Mouse (Mus musculus) lung, postnatal 14 days (tissue): ENCODE data around the gene Prkar1b.

ENCODE experiments used
- DNase-seq: peaks from one replicate; pipeline ENCODE4 v3.0.0; 2021

The Prkar1b gene

DNA sequence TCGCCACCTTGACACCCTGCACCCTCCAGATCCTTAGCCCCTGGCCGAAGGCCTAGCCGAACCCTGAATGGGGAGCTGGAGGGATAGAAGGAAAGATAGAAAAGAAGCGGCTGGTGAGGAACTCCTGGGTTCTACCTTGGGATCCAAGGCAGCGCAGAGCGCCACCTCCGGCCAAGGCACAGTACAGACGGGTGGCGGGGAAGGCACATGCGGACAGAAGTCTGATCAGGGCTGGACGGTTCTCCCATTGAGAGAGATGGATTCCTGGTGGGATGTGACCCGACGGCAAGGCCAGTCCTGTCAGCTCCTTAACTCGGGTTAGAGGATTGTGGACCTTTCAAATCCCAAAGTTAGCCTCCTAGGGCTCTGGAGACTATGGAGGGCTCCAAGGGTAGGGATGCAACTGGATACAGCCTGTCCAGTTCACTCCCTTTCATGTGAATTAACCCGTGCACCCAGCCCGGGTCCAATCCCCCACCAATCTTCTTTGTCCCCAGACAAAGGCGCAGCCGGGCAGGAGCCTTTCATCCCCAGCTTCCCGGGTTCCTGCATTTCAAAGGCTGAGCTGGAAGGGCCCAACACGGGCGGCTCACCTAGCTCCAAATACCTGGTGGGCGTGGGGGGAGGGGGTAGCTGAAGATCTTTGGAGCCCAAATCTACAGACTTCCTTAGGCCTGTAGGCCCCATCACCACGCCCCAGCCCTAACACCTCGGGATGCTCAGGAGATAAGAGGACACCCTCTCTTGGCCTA, 153.3 kb downstream of the Prkar1b start:
- no peak for DNase-seq

DNA sequence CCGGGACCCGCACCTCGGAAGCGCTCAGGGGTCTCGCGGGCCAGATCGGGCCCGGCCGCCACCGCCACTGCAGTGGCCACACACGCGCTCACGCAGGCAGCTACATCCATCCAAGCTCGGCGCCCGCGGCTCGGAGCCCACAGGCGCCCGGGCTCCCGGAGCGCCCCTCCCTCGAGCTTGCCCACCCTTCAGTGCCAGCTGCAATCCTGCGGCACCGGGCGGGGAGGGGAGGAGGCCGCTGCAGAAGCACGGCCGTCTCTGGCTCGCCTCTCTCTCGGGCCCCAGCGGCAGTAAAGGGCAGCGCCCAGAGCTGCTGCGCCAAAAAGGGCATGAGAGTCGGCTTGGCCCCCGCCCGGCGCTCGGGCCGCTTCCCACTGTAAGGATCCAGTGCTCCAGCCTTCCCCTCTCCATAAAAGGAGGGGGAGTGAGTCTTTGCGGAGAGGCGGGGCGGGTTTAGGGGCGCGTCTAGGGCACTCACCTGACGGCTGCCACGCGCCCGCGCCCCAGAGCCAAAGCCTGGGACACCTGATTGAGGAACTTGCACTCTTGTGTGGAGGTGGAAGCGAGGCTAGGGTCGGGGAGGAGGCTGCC, 154.0 kb downstream of the Prkar1b start:
- DNase-seq = peak; percentile 79

DNA sequence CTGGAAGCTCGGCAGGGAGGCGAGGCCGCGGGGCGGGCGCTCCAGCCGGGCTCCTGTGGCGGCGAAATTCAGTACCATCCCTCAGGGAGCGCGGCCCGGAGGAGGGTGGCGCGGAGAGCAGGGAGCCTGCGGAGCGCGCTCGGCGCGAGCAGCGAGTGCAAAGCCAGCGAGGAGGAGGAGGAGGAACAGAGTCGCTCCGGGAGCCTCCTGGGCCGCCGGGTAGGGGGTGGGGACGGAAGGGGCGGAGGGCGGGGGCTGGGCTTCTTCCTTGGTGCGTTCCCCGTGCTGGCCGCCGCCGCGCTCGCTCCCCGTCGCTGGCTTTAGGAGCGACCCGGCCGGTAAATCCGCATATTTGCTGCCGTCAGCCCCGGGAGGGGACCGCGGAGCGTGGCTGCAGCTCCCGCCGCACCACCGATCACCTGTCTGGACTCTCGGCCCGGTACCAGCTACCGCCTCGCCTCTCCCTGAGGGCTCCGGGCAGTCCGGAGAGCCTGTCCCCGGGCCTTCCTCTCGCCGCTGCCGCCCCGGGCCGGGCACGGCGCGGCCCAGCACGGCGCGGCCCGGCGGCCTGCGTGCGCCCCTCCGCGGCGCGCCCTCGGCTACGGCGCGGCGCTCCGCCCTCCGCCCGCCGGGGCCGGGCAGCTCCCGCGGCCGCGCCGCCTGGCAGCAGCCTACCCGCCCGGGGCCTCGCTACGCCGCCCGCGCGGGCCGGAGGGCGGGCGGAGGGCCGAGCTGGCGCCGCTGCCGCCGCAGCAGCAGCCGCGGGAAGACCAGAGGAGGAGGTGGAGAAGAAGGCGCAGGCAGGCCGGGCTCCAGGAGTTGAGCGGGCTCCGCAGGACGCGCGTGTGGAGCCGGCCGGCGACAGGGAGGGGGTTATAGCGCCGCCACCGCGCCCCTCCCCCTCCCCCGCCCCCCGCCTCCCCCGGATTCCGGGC, 154.7 kb downstream of the Prkar1b start:
- peak; percentile 81 for DNase-seq

DNA sequence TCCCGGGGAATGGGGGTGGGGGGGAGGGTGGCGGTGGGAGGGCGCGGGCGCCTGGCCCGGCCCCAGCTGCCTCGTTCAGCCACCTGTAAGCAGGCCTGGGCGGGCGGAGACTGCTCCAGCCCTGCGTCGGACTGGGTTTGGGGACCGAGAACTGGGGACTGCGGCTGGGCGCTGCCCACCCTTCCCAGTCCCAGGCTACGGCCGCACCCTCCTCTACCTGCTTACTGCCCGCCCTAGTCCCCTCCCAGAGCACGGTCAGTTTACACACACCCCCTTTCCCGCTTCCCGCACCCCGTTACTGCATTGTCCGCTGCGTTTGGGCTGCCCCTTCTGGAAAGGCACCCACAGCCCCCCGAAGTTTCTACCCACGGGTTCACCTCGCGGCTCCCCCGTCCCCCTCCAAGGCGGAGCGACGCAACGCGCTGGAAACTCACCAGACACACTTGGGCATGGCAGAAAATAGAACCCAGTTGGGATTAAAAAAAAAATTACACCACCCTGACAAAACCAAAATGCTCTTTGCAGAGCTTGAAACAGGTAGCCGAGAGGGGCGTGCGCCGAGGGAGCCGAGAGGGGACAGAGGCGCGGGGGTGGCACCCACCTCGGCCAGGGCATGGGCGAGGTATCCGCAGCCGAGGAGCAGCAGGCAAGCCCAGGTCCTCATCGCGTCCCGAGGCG, 155.6 kb downstream of the Prkar1b start:
- peak; percentile 37 for DNase-seq

- no peak for DNase-seq
These were observed 156.3 kb downstream of the Prkar1b start for GRCm38 (mm10) chr5:138993371-138994107.

DNA sequence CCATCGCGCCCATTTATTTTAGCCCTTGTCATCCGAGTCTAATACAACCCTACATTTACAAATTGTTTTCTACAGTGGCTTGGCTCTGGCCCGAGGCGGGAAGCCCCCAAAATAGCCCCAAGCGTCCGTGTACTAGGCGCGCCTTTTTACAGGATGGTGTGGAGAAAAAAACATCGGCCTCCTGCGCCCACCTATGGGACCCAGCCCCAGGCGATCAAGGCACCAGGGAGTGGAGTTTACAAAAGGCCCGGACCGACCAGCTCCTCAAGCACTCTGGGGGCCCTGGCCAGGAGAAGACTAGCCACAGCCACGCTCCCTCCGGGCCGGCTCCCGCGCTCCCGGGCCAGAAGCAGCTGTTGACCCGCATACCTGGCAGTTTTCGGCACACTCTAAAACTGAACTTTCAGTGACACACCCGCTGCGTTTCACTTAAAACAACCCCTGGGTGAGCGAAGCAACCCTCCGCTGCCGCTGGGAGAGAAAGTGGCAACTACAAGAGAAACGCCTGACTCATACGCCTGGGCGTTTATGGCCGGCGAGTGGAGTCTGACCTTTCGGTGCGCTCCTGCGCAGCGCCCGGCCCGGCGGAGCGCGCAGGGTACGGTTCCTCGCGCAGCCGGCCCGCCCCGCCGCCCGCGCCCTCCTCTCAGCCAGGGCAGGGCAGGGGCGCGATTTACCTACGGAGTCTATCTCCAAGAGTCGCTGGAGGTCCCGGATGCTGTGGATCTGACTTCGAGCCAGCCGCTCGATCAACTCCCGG, 157.0 kb downstream of the Prkar1b start:
- no peak for DNase-seq

DNA sequence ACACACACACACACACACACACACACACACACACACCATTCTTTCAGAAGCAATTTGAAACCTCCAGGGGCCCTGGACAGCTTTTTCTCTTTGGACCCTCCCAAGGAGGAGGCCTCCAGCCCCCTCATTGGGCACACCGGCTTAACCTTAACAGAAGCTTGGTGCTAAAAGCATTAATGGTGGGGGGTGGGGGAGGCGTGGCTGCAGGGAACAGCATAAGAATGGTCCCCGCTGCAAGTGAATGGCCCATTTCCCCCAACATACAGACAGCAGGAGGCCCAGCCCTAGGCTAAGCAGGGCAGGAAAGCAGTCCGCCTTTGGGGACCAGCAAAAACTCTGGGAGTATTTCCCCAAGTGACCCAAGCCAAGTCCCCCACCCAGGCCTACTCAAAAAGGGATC, 158.1 kb downstream of the Prkar1b start:
- DNase-seq = no peak

DNA sequence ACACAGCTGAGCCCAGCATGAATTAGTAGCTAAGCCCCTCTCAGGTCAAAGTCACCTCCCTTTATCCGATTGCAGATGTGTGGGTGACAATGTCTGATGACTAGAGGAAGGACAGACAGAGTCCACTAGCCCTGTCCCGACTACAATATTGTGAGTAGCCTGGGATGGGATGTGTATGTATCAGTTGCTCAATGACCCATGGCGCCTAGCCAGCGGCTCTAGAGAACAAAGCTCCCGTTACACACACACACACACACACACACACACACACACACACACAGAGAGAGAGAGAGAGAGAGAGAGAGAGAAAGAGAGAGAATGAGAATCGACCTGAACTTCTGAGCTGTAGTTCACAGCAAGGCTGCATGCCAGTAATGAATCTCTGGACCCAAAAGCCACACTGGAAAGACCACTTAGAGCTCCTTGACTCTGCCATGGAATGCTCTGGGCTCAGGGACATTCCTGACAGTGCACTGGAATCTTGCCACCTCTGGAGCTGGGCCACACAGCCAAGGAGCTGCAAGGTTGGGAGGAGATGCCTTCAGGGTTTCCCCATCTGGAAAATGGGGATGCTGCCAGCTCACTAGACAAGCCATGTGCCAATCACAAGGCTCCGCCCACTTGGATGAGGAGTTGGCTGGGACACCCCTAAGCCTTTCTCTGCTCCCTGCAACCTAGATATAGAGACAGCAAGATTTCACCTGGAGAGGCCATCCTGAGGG, 159.0 kb downstream of the Prkar1b start:
- DNase-seq = peak; percentile 84

DNA sequence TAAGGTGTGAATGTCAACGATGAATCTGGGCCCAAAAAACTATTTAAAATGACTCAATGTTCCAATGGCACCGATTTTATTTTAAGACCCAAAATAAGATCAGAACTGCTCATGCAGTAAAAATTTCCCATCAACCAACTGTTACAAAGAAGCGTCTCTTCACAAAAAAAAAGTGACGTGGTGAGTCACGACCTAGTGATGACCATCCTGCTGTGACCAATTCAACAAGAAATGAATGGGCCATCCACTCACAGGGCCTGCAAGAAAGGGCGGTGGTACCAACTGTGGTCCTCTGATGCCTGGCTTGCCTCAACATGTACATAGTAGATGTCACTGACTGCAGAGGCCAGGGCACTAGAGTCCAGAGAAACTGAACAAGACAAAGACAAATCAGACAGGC, 160.2 kb downstream of the Prkar1b start:
- no peak for DNase-seq

DNA sequence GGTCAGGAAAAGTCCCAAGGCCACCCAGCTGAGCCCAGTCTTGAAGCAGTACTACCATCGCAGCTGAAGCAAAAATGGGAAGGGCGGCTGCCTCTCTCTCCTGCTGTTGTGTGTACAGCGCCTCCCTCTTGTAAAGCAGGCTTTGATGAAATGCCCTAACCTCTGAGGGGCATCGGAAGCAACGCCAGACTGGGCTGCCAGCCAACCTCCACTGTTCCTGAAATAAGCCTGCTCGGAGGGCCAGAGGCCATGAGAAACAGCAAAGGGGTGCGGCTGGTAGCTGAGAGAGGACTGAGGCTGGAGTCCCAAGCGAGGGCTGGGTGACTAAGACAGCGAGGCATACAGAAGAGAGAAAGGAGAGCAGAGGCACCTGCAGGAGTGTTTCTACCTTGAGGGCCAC, 161.0 kb downstream of the Prkar1b start:
- peak; percentile 79 for DNase-seq

- no peak for DNase-seq
These were observed 161.8 kb downstream of the Prkar1b start for GRCm38 (mm10) chr5:138987994-138988393.

- no peak for DNase-seq
These were observed 167.9 kb downstream of the Prkar1b start for GRCm38 (mm10) chr5:138981921-138982320.

DNA sequence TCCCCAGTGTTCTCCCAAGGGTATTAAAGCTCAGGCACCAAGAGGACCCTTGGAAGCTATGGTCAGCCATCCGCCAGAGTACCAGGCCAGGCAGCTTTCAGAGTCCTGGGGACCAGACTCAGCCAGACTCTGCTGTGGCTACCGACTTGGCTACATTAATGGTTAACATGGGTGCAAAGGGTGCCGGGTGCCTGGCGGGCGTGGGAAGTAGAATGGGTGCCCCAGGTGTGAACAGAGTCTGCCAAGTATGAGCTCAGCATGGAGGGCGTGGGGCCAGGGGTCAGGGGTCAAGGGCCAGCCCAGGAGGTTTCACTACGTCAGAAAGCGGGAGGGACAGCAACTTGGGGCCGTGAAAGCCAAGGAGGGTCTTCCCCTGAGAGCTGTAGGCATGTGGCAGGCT, 169.2 kb downstream of the Prkar1b start:
- DNase-seq = no peak

DNA sequence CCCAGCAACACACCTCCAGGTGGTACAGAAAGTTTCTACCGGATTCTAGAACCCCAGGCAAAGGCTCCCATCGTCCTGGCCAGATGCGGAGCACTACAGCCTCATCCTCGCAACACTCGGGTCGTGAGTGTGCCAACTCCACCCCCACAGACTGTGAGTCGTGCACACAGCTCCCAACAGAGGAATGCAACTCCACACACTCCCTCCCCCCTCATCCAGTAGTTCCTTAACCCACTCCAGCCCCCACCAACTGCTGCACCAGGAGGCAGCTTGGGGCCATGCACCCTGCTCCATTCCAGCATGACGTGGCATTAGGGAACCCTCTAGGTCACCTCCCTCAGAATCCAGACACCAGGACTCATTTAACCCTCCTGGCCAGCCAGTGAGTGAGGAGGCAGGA, 170.0 kb downstream of the Prkar1b start:
- no peak for DNase-seq

GRCm38 (mm10) chr5:138977759-138978158, 172.0 kb downstream of the Prkar1b start:
- DNase-seq = no peak

DNA sequence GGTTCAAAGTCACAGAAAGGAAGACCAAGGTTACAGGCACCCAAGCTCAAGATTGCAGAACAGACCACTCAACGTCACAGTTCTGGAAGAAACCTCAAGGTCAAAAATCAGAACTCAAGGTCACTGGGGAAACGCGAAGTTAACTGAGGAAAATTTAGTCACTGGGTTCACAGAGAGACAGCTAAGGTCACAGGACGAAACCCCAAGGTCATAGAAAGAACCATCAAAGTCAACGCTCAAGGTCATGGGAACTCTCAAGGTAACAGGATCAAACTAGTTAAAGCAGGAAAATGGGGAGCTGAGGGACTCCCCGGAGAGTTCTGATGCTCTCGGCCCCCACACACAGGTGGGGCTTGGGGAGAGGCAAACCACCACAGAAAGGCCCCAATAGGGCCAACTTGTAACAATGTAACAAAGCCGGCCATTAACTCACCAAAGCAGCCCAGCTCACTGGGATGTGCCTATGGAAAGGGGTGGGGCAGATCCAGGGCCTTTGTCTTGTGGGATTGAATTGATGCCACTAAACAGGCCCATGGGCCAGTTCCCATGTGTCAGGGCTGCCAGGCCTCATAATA, 174.8 kb downstream of the Prkar1b start:
- DNase-seq = no peak

DNA sequence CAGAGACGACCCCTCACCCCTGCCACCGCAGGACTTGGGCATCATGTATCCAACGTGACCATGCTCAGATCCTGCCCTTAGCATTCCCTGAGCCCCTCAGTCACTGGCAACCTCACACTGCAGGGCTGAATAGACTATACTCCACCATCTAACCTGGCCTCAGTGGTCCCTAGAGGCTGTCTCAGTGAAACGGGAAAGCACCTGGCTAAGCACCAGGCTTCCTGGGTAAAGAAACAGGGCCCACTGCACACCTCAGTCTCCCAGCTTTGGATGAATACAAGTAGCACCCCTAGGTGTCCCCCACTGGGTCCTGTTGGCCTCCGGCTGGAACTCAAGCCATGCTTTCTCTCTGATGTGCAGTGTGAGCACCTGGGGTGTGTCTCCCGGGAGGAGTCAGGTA, 176.3 kb downstream of the Prkar1b start:
- no peak for DNase-seq

GRCm38 (mm10) chr5:138971405-138971804, 178.4 kb downstream of the Prkar1b start:
- no peak for DNase-seq

DNA sequence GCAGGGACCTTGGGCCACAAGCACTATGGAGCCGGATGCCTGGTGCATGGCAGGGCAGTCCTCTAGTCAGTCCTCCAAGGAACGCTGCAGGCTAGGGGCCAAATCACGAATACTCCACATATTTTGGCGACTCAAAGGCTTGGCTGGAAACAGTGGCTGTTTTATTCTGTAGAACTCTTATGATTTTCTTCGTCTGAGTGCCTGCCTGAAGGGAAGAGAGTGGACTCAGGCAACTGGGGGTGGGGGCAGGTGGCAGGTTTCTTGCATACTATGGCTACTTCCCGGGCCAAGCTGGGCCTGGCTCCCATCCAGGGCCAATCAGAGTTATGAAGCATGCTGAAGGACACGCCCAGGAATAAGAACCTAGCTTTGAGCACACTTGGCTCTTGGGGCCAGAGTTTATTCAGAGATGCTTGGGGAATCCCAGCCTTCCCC, 179.7 kb downstream of the Prkar1b start:
- DNase-seq = peak; percentile 72
